Mouse (Mus musculus): ENCODE results near the gene Foxe3.

Gene Foxe3

DNA sequence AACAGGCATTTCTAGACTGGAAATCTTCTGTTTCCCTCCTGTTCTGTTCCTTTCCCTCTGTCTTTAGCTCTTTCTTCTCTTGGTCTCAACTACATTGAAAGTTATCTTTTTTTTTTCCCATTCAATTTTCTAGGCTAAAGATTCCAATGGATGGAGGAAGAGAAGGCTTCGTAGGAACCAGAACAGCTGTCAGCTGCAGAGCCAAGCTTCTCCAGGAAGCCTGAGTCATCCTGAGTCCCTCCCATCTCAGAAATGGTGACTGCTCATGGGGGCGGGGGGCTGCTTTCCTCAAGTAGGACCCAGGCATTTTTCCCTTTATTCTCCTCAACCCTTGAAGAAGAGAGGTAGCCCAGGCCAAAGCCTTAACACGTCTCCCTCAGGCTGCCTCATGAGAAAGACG, 9.8 kb downstream of the Foxe3 start:
- DNase-seq (ENCODE audit: low spot score), result no peak

DNA sequence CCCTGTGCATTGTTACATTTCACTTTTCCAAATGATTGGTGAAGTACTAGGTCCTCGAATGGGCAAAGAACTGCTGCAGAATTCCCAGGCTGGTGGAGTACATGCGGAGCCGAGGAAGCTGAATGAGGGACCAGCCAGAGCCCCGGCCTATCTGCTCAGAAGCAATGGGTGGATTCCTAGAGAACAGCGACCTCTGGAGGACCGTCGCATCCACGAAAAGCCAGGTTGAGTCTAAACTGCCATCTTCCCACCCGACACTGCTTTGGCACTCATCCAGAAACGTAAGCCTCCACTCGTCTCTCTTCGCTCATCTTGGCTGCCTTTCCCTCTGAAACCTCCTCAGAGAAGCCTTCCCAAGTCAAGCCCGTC, 12.2 kb downstream of the Foxe3 start:
- peak; percentile 92 for DNase-seq (ENCODE audit: low spot score)

- peak; percentile 50 for DNase-seq (ENCODE audit: low spot score)
Observed at GRCm38 (mm10) chr4:114912705-114913593, 12.9 kb downstream of the Foxe3 start.

GRCm38 (mm10) chr4:114909602-114910484, 16.0 kb downstream of the Foxe3 start:
- DNase-seq (ENCODE audit: low spot score), result peak; percentile 84

DNA sequence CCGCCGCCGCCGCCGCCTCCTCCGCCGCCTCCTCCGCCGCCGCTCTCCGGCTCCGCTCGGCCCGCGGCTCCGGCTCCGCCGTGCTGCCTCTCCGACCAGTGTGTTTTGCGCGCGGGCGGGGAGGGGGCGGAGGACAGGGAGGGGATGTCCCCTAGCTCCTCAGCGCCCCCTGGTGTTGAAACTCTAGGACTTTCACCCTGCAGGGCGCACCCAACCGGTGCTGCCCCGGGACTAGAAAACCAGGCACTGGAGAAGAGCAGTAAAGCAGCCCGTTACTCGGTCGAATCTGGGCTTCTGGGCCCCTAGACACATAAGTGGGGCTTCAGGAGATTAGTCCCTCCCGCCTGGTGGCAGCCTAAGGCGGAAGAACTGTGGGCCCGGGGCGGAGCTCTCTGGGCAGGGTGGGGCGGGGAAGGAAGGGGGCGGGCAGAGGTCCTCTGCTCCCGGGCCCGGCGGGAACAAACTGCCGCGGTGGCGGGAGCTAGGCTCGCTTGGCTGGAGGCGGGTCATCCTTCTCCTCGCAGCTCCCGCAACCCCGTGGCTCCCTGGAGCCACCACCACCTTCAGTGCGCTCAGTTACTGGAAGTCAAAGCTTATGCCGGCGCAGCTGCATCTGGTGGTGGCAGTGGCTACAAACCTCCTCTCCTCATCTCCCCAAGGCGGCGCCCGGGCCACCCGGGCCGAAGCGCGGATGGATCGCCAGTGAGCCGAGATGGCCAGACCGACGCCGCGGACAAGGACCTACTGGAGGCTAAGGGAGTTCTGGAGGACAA, 16.8 kb downstream of the Foxe3 start, which contains the start of gene Foxd2:
Foxd2 (minus strand) TSS at position 45 of the 773 bp plus-strand sequence.
- peak; percentile 95 for DNase-seq (ENCODE audit: low spot score)

DNA sequence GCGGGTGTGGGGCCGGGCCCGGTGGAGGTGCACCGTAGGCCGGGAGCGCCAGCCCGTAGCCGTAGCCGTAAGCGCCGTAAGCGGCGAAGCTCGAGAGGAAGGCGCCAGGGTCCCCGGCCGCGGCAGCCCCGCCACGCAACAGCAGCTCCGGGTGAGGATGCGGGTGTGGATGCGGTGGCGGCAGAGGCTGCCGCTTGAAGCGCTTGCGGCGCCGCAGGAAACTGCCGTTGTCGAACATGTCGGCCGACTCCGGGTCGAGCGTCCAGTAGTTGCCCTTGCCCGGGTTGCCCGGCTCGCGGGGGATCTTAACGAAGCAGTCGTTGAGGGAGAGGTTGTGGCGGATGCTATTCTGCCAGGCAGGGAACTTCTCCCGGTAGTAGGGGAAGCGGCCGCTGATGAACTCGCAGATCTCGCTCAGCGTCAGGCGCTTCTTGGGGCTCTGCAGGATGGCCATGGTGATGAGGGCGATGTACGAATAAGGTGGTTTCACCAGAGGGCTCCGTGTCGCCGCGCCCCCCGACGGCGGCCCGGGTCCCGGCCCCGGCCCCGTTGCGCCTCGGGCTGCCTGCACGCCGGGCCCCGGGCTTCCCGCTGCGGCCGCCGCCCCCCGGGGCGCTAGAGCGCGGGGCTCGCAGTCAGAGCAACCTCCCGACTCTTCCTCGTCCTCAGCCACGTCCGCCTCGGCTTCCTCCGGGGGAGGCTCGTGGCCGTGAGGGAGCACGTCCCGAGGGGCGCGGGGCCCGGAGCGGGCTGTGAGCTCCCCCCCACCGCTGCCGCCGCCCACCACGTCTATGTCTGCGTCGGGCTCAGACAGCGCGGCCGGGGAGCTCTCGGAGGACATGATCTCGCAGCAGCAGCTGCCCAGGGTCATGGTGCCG, 17.6 kb downstream of the Foxe3 start:
- DNase-seq (ENCODE audit: low spot score), result peak; percentile 59

GRCm38 (mm10) chr4:114907056-114907917, 18.5 kb downstream of the Foxe3 start:
- DNase-seq (ENCODE audit: low spot score), result peak; percentile 64

DNA sequence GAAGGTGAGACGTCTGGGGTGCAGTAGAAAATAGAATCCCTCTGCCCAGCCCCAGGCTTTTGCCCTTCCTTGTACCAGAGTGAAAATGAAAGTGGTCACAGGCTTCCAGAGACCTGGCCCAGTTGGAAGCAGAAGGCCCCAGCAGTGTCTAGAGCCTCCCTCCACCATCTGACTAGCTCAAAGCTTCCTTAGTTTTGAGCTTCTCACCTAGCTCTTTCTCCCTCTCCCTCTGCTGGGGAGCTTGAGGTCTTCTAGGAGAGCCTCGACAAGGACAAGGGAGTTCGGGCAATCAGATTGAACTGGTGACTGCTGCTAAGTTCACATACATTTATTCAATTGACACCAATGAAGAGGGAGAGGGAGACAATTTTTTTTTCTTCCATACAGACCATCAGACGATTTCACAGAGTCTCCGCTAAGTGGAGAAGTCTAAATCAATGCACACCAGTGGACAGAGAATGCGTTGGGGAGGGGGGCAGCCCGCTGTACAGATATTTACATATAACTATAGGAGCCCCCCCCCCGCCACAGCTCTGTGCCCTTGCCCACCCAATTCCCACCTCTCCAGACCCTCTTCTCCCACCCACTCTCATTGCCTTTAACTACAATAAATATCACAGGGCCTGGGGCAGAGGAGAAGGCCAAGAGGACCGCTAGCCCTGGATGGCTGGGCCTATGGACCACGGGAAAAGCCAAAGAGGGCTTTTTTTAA, 19.7 kb downstream of the Foxe3 start:
- DNase-seq (ENCODE audit: low spot score), result peak; percentile 59

GRCm38 (mm10) chr4:114905501-114905900, 20.3 kb downstream of the Foxe3 start:
- DNase-seq (ENCODE audit: low spot score), result no peak

- DNase-seq (ENCODE audit: low spot score), result peak; percentile 66
Observed at GRCm38 (mm10) chr4:114903422-114903782, 22.4 kb downstream of the Foxe3 start.

DNA sequence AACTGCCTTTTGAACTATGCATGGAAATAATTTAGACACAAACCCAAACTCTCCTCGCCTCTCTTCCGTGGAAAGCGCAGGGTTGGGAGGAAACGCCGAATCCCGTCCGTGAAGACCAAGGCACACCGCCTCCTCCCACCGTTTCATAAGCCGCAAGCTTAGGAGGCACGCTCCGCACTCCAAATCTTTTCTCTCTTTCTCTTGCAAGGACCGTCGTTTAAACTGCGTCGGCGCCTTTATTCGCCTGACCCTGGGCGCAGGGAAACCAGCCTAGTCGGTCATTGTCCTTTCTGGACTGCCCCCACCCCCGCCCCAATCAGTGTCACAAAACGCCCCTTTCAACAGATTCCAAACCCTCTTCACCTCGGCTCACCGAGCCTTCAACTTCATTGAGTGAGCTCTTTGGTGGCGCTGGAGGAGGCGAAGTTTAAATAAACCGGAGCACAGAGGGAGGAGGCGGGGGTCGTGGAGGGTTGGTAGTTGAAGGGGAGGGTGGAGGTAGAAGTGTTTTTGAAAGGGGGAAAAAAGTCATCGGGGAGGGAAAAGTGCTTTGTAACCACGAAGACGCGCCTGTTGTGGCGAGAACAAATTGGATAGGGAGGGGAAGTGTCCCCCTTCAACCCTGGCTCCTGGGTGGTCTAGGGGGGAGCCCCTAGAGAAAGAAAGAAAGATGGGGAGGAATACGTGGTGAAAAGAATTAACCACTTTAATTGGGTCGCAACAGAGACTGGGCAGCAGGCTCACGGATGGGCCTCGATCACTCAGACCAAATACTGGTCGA, 23.0 kb downstream of the Foxe3 start:
- DNase-seq (ENCODE audit: low spot score), result peak; percentile 82

DNA sequence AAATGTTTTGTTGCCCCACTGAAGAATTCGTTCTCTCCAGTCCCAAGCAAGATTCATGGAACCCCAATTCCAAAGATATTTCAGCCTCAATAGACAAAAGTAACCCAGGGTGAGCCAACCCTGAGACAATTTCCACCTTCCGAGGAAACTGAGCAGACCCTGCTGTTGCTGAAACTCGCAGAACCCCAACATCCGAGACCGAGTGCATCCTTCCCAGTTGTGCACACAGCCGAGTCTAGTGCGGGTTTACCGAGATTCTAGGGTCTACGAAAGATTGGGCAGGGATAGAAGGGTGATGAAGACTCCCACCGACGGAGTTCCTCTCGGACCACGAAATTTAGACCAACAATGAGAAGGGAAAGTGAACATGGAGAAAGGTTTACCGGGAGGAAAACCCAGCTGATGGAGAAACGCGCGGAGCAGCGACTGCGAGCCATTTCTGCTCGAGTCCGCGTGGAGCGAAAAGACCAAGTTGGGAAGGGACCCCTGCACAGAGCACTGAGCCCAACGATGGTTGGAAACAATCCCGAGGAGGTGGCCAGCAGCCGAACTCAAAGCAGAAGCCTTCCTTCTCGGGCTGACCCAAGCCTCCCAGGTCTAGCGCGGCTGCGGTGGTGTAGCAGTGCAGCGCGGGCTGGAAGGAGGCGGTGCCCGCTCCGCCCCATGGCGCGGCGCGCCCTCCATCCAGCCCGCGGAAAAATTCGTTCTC, 24.0 kb downstream of the Foxe3 start:
- DNase-seq (ENCODE audit: low spot score), result peak; percentile 75

GRCm38 (mm10) chr4:114900866-114901642, 24.8 kb downstream of the Foxe3 start:
- peak; percentile 64 for DNase-seq (ENCODE audit: low spot score)

- DNase-seq (ENCODE audit: low spot score), result no peak
Observed at GRCm38 (mm10) chr4:114899885-114900284, 25.9 kb downstream of the Foxe3 start.

DNA sequence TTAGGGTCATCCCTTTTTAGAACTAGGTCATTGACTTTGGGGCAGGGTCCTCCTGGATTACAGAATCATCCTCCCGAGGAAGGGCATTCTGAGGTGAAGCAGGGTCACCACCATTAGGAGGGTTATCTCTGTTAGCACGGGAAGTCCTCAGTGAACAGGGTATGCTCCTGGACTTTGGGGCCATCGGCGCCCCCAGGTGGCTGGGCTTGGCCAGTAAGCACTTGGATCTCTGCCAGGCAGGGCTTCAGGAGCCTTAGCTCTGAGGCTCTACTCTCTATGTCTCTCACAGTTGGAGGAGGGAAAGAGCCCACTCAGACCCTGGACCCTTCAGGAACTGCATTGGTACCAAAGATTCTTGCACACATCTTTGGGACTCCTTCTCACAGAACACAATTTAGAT, 28.0 kb downstream of the Foxe3 start:
- peak; percentile 35 for DNase-seq (ENCODE audit: low spot score)

DNA sequence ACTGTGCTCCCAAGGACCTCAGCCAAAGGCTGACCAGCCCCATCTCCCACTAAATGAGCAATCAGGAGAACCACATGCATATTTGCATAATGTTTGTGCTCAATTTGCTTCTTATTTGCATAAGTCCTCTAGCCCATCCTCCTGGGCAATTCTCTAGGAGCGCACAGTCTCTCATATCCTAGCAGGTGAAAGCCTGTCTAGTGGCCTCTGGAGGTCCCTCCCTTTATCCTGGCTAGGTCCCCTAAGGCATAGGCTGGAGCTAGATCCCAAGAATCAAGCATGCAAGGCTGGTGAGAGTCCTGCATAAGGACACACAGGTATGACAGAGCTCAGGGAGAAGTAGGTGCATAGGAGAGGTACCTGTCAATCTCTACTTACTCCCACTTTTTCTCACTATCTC, 43.6 kb downstream of the Foxe3 start:
- DNase-seq (ENCODE audit: low spot score), result no peak

GRCm38 (mm10) chr4:114876441-114876972, 49.3 kb downstream of the Foxe3 start:
- peak; percentile 19 for DNase-seq (ENCODE audit: low spot score)
